Mouse (Mus musculus) liver, embryonic 16.5 days (tissue): Measurements from ENCODE around the gene Srsf12. TPM values are rescaled to one million over a fixed set of nuclear protein-coding genes. Genes with fewer than 3 reads are reported as not detected.

Experiments used
- ATAC-seq: fragments of 200-750 bp; cut with Nextera tagmentation; 2 replicates; pipeline ENCODE4 v1.8.0; 2017; ENCODE audit warnings: low read depth, mild to moderate bottlenecking, moderate number of reproducible peaks, moderate library complexity
- H3K27ac ChIP-seq: fragments of 300-500 bp; sonication (generic); 2 replicates; pipeline ENCODE4 v1.5.1; 2014; ENCODE audit warnings: mild to moderate bottlenecking, low read length
- H3K27me3 ChIP-seq: fragments of 300-500 bp; sonication (generic); 2 replicates; pipeline ENCODE4 v1.6.1; 2014; ENCODE audit warnings: low read depth, low read length, mixed read lengths; ENCODE audit not compliant: control insufficient read depth, insufficient read depth
- H3K36me3 ChIP-seq: fragments of 300-500 bp; sonication (generic); 2 replicates; pipeline ENCODE4 v1.6.1; 2014; ENCODE audit warnings: mild to moderate bottlenecking; ENCODE audit not compliant: control insufficient read depth, insufficient read depth
- H3K4me1 ChIP-seq: fragments of 300-500 bp; sonication (generic); 2 replicates; pipeline ENCODE4 v1.6.1; 2014; ENCODE audit warnings: low read depth, low read length, mixed read lengths; ENCODE audit not compliant: control insufficient read depth
- H3K4me2 ChIP-seq: fragments of 300-500 bp; sonication (generic); 2 replicates; pipeline ENCODE4 v1.6.1; 2014; ENCODE audit warnings: low read depth, low read length, mixed read lengths
- H3K4me3 ChIP-seq: fragments of 300-500 bp; sonication (generic); 2 replicates; pipeline ENCODE4 v1.5.1; 2014; ENCODE audit warnings: low read depth, mild to moderate bottlenecking, low read length
- H3K9ac ChIP-seq: fragments of 300-500 bp; sonication (generic); 2 replicates; pipeline ENCODE4 v1.6.1; 2014; ENCODE audit warnings: low read depth, low read length
- H3K9me3 ChIP-seq: fragments of 300-500 bp; sonication (generic); replicated peaks from 2 replicates; pipeline ENCODE4 v1.6.1; 2016; ENCODE audit warnings: low read length; ENCODE audit not compliant: control insufficient read depth
- WGBS: fragments of 180-500 bp; shearing (Covaris S2); extraction: QIAGEN DNeasy Blood & Tissue Kit; methylation state at CpG from one replicate; pipeline ENCODE4 v1.1.7; 2014; ENCODE audit not compliant: insufficient replicate concordance; 5-methylcytosine and 5-hydroxymethylcytosine counted together
- polyA plus RNA-seq: library from polyadenylated mRNA; unstranded; fragments of >200 nt; fragmentation: Nextera tagmentation; extraction: Ambion mirVana; gene quantifications from 2 replicates; pipeline ENCODE4 v1.2.1, GENCODE M21; 2015

Gene Srsf12
- polyA plus RNA-seq, 1 experiment from 2014 or later = 0.07 TPM

GRCm38 (mm10) chr4:33261311-33261753, 52.5 kb downstream of the Srsf12 start:
- ATAC-seq = peak; percentile 79
- Histone ChIP-seq H3K9ac (no peak overlapping the region), H3K27me3 (no peaks in the 10 kb centered on the region), H3K4me3 (no peak overlapping the region), H3K4me2 (no peak overlapping the region), H3K36me3 (no peaks in the 10 kb centered on the region), H3K27ac (peak overlapping the region; percentile 25), H3K9me3 (no peaks in the 10 kb centered on the region), H3K4me1 (no peaks in the 10 kb centered on the region; the same call in 1 of the 2 replicates)
- 17% methylated on average over 7 of the region's 7 CpGs for WGBS

DNA sequence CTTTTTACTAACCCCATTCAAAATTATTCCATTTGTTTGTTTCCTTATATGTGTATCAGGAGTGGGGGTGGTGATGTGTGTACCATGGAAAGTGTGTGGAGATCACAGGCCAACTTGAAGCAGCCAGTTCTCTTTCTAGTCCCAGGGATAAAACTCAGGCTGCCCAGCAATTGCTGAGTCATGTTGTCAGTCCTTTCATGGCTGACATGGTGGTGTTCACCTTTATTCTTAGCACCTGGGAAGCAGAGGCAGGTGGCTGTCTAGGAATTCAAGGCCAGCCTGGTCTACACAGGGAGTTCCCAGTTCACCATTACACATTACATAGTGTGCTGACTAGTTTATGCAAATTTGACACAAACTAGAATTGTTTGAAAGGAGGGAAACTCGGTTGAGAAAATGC, 54.1 kb downstream of the Srsf12 start:
- ATAC-seq = no peak
- no peak overlapping the region for H3K4me3 ChIP-seq
- H3K4me2 ChIP-seq = no peak overlapping the region
- H3K4me1 ChIP-seq = no peaks in the 10 kb centered on the region; the same call in 1 of the 2 replicates
- H3K36me3 ChIP-seq = no peaks in the 10 kb centered on the region
- H3K27ac ChIP-seq = no peak overlapping the region
- 48% methylated on average over 1 of the region's 1 CpGs for WGBS
- no peaks in the 10 kb centered on the region for H3K9me3 ChIP-seq
- no peak overlapping the region for H3K9ac ChIP-seq
- no peaks in the 10 kb centered on the region for H3K27me3 ChIP-seq

- no peak overlapping the region for H3K4me2 ChIP-seq
- H3K9ac ChIP-seq = no peak overlapping the region
- H3K4me3 ChIP-seq = no peak overlapping the region
- no peak for ATAC-seq
- 53% methylated on average over 11 of the region's 11 CpGs for WGBS
- no peaks in the 10 kb centered on the region for H3K27me3 ChIP-seq
- H3K9me3 ChIP-seq = no peaks in the 10 kb centered on the region
- no peaks in the 10 kb centered on the region for H3K4me1 ChIP-seq
- H3K36me3 ChIP-seq = no peaks in the 10 kb centered on the region
- no peak overlapping the region for H3K27ac ChIP-seq
Observed at GRCm38 (mm10) chr4:33264979-33265726, 56.4 kb downstream of the Srsf12 start.

DNA sequence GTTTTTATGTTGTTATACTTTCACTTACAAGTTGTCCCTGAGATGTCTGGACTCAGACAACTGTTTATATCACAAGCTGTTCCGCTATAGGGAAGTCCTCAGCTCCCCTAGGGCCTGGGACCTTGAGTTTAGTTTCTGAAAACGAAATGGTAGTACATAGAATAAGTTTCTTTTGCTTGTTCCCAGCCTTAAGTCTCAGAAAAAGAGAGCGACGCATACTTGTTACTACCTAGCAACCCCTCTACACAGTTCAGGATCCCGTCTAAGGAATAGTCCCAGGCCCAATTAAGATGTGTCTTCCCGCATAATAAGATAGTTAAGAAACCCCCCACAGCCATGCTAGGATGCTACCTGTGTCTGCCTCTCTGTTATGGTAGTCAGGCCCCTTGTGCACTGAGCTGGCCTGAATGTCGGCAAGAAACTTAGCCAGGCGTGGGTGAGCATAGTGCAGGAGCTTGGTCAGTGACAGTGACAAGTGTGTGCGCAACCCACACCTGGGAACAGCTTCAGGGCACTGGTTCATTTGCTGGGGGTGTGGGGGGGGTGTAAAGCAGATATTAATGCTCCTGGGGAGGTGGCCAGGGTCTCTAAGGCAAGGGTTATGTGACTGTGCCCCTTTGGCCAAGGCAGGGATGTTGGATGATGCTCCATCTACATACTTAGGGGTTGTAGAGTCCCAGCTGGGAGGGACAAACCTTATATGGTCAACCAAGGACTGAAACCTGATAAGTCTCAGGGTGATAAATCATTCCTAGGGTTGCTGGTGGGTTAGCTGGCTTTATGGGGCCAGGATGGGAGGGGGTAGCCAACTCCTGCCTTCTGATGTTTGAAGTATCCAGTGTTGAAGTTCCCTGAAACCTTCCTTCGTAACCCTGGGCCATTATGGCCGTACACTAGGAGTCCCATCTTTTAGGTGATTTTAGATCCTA, 61.9 kb downstream of the Srsf12 start:
- Histone ChIP-seq H3K27ac (no peak overlapping the region), H3K36me3 (no peaks in the 10 kb centered on the region), H3K9ac (no peak overlapping the region), H3K4me2 (no peak overlapping the region), H3K4me1 (no peaks in the 10 kb centered on the region), H3K9me3 (no peaks in the 10 kb centered on the region), H3K4me3 (no peak overlapping the region), H3K27me3 (no peaks in the 10 kb centered on the region)
- WGBS = 76% methylated on average over 11 of the region's 11 CpGs
- no peak for ATAC-seq

DNA sequence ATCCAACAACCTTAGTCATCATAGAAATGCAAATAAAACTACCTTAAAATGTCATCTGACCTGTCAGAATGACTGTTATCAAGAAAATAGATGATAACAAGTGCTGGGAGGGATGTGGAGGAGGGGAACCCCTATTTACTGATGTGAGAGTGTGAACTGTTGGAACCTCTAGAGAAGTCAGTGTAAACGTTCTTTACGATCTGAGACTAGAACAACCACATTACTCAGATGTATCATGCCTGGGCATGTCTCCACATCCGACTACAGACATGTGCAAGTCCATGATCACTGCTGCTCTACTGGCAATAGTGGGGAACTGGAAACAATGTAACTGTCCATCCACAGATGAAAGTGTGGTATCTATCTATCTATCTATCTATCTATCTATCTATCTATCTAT, 64.6 kb downstream of the Srsf12 start:
- no peak overlapping the region for H3K4me2 ChIP-seq
- no peaks in the 10 kb centered on the region for H3K36me3 ChIP-seq
- no peaks in the 10 kb centered on the region for H3K4me1 ChIP-seq
- H3K4me3 ChIP-seq = no peak overlapping the region
- no peaks in the 10 kb centered on the region for H3K9me3 ChIP-seq
- ATAC-seq = no peak
- H3K27me3 ChIP-seq = no peaks in the 10 kb centered on the region
- no peak overlapping the region for H3K27ac ChIP-seq
- H3K9ac ChIP-seq = no peak overlapping the region
- 50% methylated on average over 3 of the region's 3 CpGs for WGBS

- Histone ChIP-seq H3K9ac (no peak overlapping the region), H3K9me3 (no peaks in the 10 kb centered on the region), H3K4me1 (no peaks in the 10 kb centered on the region; the same call in 1 of the 2 replicates), H3K4me3 (no peak overlapping the region), H3K27ac (no peak overlapping the region), H3K27me3 (no peaks in the 10 kb centered on the region), H3K4me2 (no peak overlapping the region), H3K36me3 (no peaks in the 10 kb centered on the region)
- WGBS = 59% methylated on average over 3 of the region's 3 CpGs
- ATAC-seq = no peak
Observed at GRCm38 (mm10) chr4:33281891-33282685, 73.3 kb downstream of the Srsf12 start.

Other genes with a start within 250 kb of the Srsf12 start
- 1.1 and 1.4 TPM in 2 replicates for gene Rragd, start 226.0 kb upstream of the Srsf12 start, polyA plus RNA-seq
- 25.6 and 28.6 TPM in 2 replicates for gene Ube2j1, start 177.6 kb upstream of the Srsf12 start, polyA plus RNA-seq
- not detected in 2 replicates for gene Gabrr2, start 146.0 kb upstream of the Srsf12 start, polyA plus RNA-seq
- gene Gabrr1, start 76.5 kb upstream of the Srsf12 start, polyA plus RNA-seq = not detected in 2 replicates
- gene Pm20d2, start 19.3 kb upstream of the Srsf12 start, polyA plus RNA-seq = 0.06 and 0.13 TPM in 2 replicates
- 39.9 and 53.2 TPM in 2 replicates for gene Pnrc1, start 81.2 kb downstream of the Srsf12 start, polyA plus RNA-seq
- 13.3 and 14.0 TPM in 2 replicates for gene Rngtt, start 101.3 kb downstream of the Srsf12 start, polyA plus RNA-seq